Mouse (Mus musculus): Measurements from ENCODE around the gene Gm826.

Gene Gm826

GRCm38 (mm10) chr2:160275959-160276657 is 57.9 kb downstream of the Gm826 start:
- no peak for DNase-seq (ENCODE audit: low spot score)

- no peak for DNase-seq (ENCODE audit: low spot score)
These were observed 66.0 kb downstream of the Gm826 start for GRCm38 (mm10) chr2:160267828-160268453.

- DNase-seq (ENCODE audit: low spot score), result no peak
These were observed 70.1 kb downstream of the Gm826 start for GRCm38 (mm10) chr2:160263861-160264260.

GRCm38 (mm10) chr2:160261538-160261937 is 72.4 kb downstream of the Gm826 start:
- DNase-seq (ENCODE audit: low spot score), result no peak
